Mouse (Mus musculus) gastrocnemius, postnatal 10 days (tissue): ENCODE measurements around the gene Sh3bp2. TPM values are rescaled to one million over a fixed set of nuclear protein-coding genes. Genes with fewer than 3 reads are reported as not detected.
"Not testable (repeated sequence)": the region's sequence is repeated elsewhere in the genome, so short reads cannot be mapped to it uniquely, and the experiment has no call there.

Experiments used
- DNase-seq: peaks from one replicate; pipeline ENCODE4 v3.0.0; 2021; ENCODE audit warnings: mixed read lengths
- total RNA-seq, 2 experiments: library from RNA; stranded (reverse); gene quantifications; 2 replicates each; pipeline ENCODE4 v1.2.3; 2021

The Sh3bp2 gene
- total RNA-seq, 2 experiments from 2014 or later, result 3.3 to 6.2 TPM

- DNase-seq, result peak; percentile 94
These were observed 47.9 kb downstream of the Sh3bp2 start, which contains the start of gene Add1 for GRCm38 (mm10) chr5:34573268-34574221. Add1 (plus strand) TSS chr5:34573664.

GRCm38 (mm10) chr5:34574721-34575120 is 49.1 kb downstream of the Sh3bp2 start:
- DNase-seq, result no peak

- no peak for DNase-seq
These were observed 50.6 kb downstream of the Sh3bp2 start for GRCm38 (mm10) chr5:34576286-34576685.

- DNase-seq, result no peak
These were observed 52.5 kb downstream of the Sh3bp2 start for GRCm38 (mm10) chr5:34578038-34578655.

- no peak for DNase-seq
These were observed 53.7 kb downstream of the Sh3bp2 start for GRCm38 (mm10) chr5:34579377-34579776.

GRCm38 (mm10) chr5:34581671-34582313 is 56.2 kb downstream of the Sh3bp2 start:
- not testable (repeated sequence) for DNase-seq

GRCm38 (mm10) chr5:34582314-34582675 is 56.7 kb downstream of the Sh3bp2 start:
- no peak for DNase-seq

- no peak for DNase-seq
These were observed 59.6 kb downstream of the Sh3bp2 start for GRCm38 (mm10) chr5:34585216-34585615.

GRCm38 (mm10) chr5:34587881-34588280 is 62.2 kb downstream of the Sh3bp2 start:
- DNase-seq, result no peak

GRCm38 (mm10) chr5:34590059-34590458 is 64.4 kb downstream of the Sh3bp2 start:
- DNase-seq, result no peak

GRCm38 (mm10) chr5:34590702-34591101 is 65.1 kb downstream of the Sh3bp2 start:
- DNase-seq, result no peak

- no peak for DNase-seq
These were observed 65.9 kb downstream of the Sh3bp2 start for GRCm38 (mm10) chr5:34591388-34592004.

GRCm38 (mm10) chr5:34592224-34592623 is 66.6 kb downstream of the Sh3bp2 start:
- not testable (repeated sequence) for DNase-seq

- no peak for DNase-seq
These were observed 67.0 kb downstream of the Sh3bp2 start for GRCm38 (mm10) chr5:34592666-34593065.

GRCm38 (mm10) chr5:34593202-34593727 is 67.6 kb downstream of the Sh3bp2 start:
- no peak for DNase-seq

- no peak for DNase-seq
These were observed 78.9 kb downstream of the Sh3bp2 start for GRCm38 (mm10) chr5:34604576-34604975.

- DNase-seq, result no peak
These were observed 81.7 kb downstream of the Sh3bp2 start for GRCm38 (mm10) chr5:34607100-34607880.

- DNase-seq, result no peak
These were observed 82.6 kb downstream of the Sh3bp2 start for GRCm38 (mm10) chr5:34608226-34608625.

GRCm38 (mm10) chr5:34609966-34610365 is 84.3 kb downstream of the Sh3bp2 start:
- no peak for DNase-seq
